Mouse (Mus musculus): ENCODE data around the gene Krt90.

Krt90 gene

GRCm38 (mm10) chr15:101508247-101508646, 54.5 kb downstream of the Krt90 start:
- peak; percentile 44 to 60 for DNase-seq

- peak in 1 of 2 experiments; percentile 12 for DNase-seq
Observed at GRCm38 (mm10) chr15:101506896-101507758, 55.6 kb downstream of the Krt90 start.
